Mouse (Mus musculus): ENCODE results near the gene Abcb5.

GRCm38 (mm10) chr12:118829881-118830280 lies 136.3 kb downstream of the Abcb5 start:
- TF ChIP-seq CTCF (IDR thresholded peaks at IDR 0.05; ENCODE audit: low read depth) (no peak), EP300 (optimal IDR thresholded peaks at IDR 0.05) (no peak)

All from stomach, postnatal 0 days (tissue).